Mouse (Mus musculus) thymus, postnatal 25 days (tissue): ENCODE results near the gene Gm48551.

Source experiments
- DNase-seq: peaks from one replicate; pipeline ENCODE4 v3.0.0; 2022

The Gm48551 gene

DNA sequence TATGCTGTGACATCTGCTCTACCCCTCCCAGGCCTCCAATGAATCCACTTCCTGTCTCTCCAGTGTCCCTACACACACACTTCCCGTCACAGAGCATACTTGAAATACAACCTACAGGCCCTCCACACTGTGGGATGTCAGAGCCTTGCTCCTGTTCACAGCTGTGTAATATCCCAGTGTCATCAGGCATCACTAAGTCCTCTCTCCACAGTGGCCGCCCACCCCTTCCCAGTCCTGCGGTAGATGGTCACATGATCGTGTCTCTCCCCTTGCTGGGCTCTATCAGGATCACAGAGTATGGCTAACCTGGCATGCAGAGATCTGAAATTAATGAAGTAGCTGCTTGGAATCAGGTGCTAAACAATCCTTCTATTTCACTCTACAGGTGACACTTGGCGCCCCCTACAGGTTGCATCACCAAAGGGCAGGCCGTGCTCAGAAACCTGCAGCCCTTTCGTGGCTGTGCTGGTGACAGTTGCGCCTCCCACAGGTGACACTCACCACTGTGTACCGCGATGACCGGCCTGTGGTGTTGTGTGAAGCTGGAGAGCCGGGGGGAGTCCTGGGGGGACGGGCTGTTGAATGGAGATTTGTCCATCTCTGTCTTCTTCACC, 21.4 kb downstream of the Gm48551 start:
- peak; percentile 74 for DNase-seq

- DNase-seq, result no peak
Observed at GRCm38 (mm10) chr10:81406504-81407440, 22.5 kb downstream of the Gm48551 start.

DNA sequence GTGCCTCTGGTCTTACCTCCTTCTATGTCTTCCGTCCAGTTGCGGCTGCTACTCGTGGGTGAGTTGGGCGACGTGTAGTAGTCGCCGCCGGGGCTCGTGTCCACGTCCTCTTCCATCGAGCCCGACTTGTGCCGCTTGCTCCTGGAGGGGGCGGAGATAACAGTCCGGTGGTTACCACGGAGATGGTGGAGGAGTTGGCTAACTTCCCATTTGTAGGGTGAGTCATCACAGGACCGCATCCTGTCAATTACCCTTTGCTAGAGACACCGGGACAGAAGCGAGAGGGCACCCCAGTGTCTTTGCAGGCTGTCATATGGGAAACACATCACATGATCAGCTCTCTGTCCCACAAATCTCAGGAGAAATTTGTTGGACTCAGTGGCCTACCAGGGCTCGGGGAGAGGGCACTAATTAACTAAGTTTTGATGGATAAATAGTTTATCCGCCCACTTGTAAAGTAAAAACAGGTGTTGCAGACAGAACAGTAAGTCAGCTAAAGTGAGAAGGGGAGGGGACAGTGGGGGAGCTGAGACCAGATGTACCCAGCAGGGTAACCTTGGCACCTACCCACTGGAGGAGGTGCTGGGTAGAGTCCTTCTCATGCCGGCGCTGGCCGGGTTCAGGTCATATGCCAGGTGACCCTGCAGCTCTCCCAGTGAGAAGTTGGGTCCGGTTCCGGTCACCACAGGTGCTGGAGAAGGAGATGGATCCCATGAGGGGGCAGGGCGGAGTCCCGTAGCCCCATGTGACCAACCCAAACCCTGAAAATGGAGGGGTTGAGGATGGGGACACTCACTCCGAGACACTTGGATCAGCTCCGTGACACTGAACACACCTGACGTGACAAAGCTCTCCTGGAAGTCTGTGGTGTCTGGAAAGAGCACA, 23.5 kb downstream of the Gm48551 start:
- DNase-seq, result peak; percentile 26

DNA sequence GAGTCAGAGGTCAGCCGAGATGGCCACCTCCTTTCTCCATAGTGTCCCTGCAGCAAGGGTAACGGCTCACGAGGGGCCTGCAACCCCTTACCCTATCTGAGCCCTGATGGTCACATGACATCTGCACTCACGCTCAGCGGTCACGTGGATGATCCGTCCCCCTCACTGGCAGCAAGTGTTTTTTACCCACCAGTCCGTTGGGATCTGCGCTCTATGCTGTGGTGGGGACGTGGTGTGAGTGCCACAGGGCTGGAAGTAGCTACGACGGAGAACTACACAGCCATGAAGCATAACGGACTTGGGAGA, 24.1 kb downstream of the Gm48551 start:
- DNase-seq, result no peak

GRCm38 (mm10) chr10:81408871-81409291, 24.6 kb downstream of the Gm48551 start:
- peak; percentile 69 for DNase-seq

- DNase-seq, result no peak
Observed at GRCm38 (mm10) chr10:81409330-81409729, 25.1 kb downstream of the Gm48551 start.

DNA sequence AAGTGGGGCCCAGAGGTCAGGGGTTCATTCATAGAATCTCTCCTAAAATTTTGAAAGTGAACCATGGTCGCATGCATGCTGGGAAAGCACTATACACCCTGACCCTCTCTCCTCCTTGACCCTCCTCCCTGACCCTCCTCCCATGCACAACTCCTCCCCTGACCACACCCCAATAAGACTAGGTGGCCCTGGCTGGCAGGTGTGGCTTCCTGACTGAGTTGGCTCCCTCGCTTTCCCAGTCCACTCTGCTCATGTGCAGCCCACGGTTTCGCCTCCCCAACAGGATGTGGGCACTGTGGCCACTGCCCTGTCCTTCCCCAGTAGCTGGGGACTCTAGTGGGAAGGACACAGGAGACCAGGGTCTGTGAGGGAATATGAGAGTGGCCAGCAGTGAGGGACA, 26.1 kb downstream of the Gm48551 start:
- DNase-seq, result no peak

DNA sequence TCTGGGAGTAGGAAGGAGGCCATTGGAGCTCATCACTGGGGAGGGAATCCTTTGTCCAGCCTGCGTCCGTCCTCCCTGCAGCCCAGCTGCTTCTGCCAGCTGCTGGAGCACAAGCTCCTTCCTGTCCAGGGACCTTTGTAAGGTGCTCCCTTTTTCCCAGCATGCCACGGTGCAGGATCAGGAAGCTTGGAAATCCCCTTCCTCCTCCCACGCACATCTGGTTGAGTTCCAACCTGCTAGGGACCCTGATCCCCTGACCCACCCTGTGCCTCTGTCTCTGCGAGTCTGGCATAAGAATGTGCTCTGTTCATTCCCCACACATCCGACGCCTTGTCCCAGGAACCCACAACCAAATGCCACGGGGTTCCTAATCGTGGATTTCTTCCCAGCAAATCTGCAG, 26.7 kb downstream of the Gm48551 start:
- DNase-seq, result no peak

GRCm38 (mm10) chr10:81411471-81412400, 27.5 kb downstream of the Gm48551 start:
- no peak for DNase-seq

GRCm38 (mm10) chr10:81412586-81413309, 28.5 kb downstream of the Gm48551 start:
- no peak for DNase-seq

- no peak for DNase-seq
Observed at GRCm38 (mm10) chr10:81413310-81414261, 29.3 kb downstream of the Gm48551 start.

DNA sequence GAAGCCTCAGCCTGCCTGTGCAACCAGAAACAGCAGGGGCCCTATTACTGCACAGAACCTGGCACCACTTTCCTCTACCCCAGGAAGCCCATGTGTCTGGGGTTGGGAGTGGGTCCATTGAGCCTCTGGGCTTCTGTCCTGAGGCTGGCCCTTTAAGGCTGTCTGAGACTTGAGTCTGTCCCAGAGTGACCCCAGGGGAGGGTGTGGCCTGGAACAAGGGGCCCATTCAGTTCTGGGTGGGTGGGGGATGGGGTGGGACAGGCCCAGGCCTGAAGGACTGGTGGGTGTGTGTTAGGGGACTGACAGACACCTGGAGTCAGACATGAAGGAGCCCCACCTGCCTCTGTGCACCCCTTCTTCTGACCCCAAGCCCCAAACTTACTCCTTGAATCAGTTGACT, 30.4 kb downstream of the Gm48551 start:
- no peak for DNase-seq

DNA sequence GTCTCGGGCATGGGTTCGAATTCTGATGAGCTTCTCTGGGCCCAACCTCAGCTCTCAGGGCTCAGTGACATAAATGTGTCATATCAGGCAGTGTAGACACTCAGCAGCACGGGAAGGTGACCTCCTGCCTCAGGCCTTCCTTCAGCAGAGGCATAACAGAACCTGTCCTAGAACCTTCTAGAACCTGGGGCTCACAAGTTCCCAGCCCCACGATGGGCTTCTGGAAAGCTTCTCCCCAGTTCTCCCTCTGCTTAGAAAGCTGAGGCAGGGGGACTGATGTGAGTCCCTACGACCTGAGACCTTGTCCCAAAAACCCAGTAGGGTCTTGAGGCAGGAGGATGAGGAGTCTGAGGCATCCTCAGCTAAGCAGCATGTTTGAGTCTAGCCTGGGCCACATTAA, 30.9 kb downstream of the Gm48551 start:
- no peak for DNase-seq

DNA sequence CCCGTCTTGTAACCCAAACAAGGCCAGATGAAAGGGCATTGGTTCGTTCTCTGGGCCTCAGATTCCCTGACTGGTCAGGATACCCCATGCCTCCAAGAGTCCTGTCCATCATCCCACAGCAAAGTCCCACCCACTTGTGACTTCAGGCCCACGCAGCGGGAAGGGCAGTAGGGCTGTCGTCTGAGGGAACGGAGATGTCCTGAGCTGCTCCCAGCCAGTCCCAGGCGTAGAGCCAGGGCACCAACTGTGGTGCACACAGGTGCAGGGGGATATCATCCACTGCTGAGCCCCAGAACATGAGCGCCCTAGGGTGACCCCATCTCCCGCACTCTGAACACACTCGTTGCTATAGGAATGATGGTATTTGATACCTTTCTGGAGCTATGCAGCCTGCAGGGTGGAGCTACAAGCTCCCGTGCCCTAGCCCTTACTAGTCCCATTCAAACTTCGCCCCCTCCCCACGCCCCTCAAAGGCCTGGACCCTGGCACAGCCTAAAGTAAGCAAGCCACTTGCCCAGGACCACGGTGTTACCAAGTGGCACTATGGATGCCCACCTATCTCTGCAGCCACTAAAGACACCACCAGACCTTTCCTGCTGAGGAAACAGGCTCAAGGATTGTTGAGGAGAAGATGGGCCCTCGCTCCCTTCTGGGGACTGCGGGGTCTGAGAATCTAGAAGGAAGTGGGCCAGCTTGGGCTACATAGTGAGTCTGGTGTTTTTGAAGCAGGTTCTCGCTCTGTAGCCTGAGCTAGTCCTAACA, 31.5 kb downstream of the Gm48551 start:
- DNase-seq, result no peak

DNA sequence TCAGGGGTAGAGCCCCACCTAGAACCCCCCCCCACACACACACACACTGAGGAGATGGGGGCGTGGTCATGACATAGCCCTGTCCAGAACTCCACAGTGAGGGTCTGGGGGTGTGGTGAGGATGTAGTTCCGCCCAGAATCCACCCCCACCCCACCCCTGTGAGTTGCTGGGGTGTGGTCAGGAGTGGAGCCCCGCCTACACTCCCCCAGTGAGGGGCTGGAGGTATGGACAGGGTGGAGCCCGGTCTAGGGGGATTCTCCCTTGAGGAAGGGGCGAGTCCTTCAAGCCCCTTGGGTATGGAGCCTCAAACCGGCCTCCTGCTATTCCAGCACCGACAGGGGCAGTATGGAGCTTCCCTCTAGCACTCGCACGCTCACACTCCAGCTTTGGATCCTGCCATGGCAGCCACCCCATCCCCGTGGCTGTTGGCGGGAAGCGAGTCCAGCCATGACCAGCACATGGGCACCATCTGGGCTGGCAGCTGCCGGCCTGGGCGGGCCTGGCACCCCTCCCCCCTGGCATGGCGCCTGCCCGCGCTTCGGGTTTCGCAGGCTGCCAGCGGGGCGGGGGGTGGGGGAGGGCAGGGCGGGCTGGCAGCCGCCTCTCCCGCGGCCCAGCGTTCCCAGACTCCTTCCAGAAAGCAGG, 32.4 kb downstream of the Gm48551 start:
- peak; percentile 31 for DNase-seq

DNA sequence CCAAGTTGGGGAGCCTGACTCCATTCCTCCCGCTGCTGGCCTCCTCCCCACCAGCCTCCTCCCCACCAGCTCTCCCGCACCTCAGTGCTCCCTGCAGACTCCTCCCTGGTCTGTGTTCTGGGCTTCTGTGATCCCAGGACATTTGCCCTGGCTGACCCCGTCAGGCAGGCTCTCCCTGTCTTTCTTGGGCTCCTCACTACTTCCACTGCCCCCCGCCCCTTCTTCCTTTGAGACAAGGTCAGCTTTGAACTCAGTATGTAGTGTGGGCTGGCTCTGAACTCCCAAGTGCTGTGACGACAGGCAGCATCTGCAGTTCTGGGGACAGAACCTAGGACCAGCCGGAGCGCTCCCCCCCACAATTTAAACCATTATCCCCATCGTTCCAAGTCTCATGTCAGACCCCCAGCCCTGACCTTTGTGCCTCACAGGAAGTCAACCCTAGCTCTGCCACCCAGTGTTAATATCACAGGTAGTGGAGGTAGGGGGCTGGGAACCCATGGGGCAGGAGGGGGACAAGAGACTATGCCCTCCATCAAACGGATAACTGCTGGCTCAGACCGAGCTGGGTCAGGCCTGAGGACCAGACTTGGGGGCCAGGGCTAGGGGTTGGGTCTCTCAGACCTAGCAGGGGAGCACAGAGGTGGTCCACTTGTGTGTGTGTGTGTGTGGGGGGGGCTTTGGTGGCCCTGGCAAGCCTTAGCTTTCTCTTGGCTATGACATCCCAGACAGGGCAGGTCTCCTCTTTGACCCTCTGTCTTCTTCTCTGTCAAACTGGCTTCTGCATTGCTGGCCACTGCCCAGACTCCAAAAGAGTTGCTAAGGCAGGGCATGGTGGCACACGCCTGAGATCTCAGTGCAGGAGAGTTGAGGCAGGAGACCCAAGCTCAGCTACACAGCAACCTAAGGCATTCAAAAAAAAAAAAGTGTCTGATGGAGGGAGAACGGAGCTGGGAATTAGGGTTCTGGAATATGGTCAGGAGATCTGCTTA, 33.3 kb downstream of the Gm48551 start:
- DNase-seq, result no peak

GRCm38 (mm10) chr10:81418216-81419070, 34.2 kb downstream of the Gm48551 start:
- DNase-seq, result no peak
